Mouse (Mus musculus) layer of hippocampus, adult 9-11 months (tissue): Measurements from ENCODE around the gene Epc2.
A peak's percentile ranks its signal among the peaks of the same experiment; 100 is the strongest.

Source experiments
- DNase-seq: peaks from one replicate; pipeline ENCODE4 v3.0.0; 2022

The Epc2 gene

GRCm38 (mm10) chr2:49572111-49572642, 120.9 kb downstream of the Epc2 start:
- peak; percentile 43 for DNase-seq

- no peak for DNase-seq
Measured at GRCm38 (mm10) chr2:49572684-49573083, 121.4 kb downstream of the Epc2 start.

- no peak for DNase-seq
Measured at GRCm38 (mm10) chr2:49573282-49573681, 122.0 kb downstream of the Epc2 start.

GRCm38 (mm10) chr2:49580585-49580984, 129.3 kb downstream of the Epc2 start:
- no peak for DNase-seq

GRCm38 (mm10) chr2:49582546-49582945, 131.3 kb downstream of the Epc2 start:
- DNase-seq: no peak

GRCm38 (mm10) chr2:49583311-49583710, 132.0 kb downstream of the Epc2 start:
- no peak for DNase-seq

- DNase-seq: no peak
Measured at GRCm38 (mm10) chr2:49590450-49590849, 139.2 kb downstream of the Epc2 start.

- no peak for DNase-seq
Measured at GRCm38 (mm10) chr2:49592926-49593325, 141.6 kb downstream of the Epc2 start.

- no peak for DNase-seq
Measured at GRCm38 (mm10) chr2:49594886-49595285, 143.6 kb downstream of the Epc2 start.

- DNase-seq: no peak
Measured at GRCm38 (mm10) chr2:49596318-49596717, 145.0 kb downstream of the Epc2 start.

- no peak for DNase-seq
Measured at GRCm38 (mm10) chr2:49600021-49600681, 148.9 kb downstream of the Epc2 start.
